Mouse (Mus musculus) thymus, adult 2 months (tissue): ENCODE results near the gene Trp53i11. TPM values are rescaled to one million over a fixed set of nuclear protein-coding genes. Genes with fewer than 3 reads are reported as not detected.

Source experiments
- DNase-seq: peaks from one replicate; pipeline ENCODE4 v3.0.0; 2021
- H3K27ac ChIP-seq: fragments of 200-500 bp; 2 replicates; pipeline ENCODE4 v1.5.1; 2012; ENCODE audit warnings: low read length, control low read depth; ENCODE audit not compliant: control insufficient read depth, insufficient read depth
- H3K27me3 ChIP-seq: fragments of 200-500 bp; 2 replicates; pipeline ENCODE4 v1.6.1; 2012; ENCODE audit warnings: mild to moderate bottlenecking, low read length, moderate library complexity, mixed read lengths; ENCODE audit not compliant: control insufficient read depth, insufficient read depth
- H3K36me3 ChIP-seq: fragments of 200-500 bp; 2 replicates; pipeline ENCODE4 v1.6.1; 2012; ENCODE audit warnings: mild to moderate bottlenecking, low read length, moderate library complexity; ENCODE audit not compliant: control insufficient read depth, insufficient read depth
- H3K4me1 ChIP-seq: fragments of 200-500 bp; replicated peaks from 2 replicates; pipeline ENCODE4 v1.6.1; 2012; ENCODE audit warnings: low read length; ENCODE audit not compliant: control insufficient read depth, insufficient read depth
- H3K4me3 ChIP-seq: fragments of 200-500 bp; 2 replicates; pipeline ENCODE4 v1.5.1; 2012; ENCODE audit warnings: mild to moderate bottlenecking, low read length, control low read depth, moderate library complexity; ENCODE audit not compliant: control insufficient read depth, insufficient read depth
- CTCF ChIP-seq: fragments of 200-500 bp; IDR thresholded peaks from 2 replicates; pipeline ENCODE4 v1.5.1; 2012; ENCODE audit warnings: mild to moderate bottlenecking, control low read depth, low read length, moderate library complexity, borderline replicate concordance; ENCODE audit not compliant: control insufficient read depth, poor library complexity, insufficient read depth; ENCODE audit errors: extremely low read depth
- POLR2A ChIP-seq: fragments of 200-500 bp; IDR thresholded peaks from 2 replicates; pipeline ENCODE4 v1.6.1; 2012; ENCODE audit warnings: mild to moderate bottlenecking, low read length, control low read depth, moderate library complexity; ENCODE audit not compliant: control insufficient read depth, poor library complexity, insufficient read depth; ENCODE audit errors: extremely low read depth
- WGBS: fragments of 180-500 bp; shearing (Covaris S2); methylation state at CpG from one replicate; pipeline ENCODE4 v1.1.7; 2018; 5-methylcytosine and 5-hydroxymethylcytosine counted together
- polyA plus RNA-seq: library from polyadenylated mRNA; depleted of rRNA; stranded (reverse); fragments of >200 nt; gene quantifications from 2 replicates; pipeline ENCODE4 v1.2.3, GENCODE M21; 2012

The Trp53i11 gene
- polyA plus RNA-seq, 1 experiment: 444 TPM

- Histone ChIP-seq H3K36me3 (no peaks in the 10 kb centered on the region), H3K4me1 (peaks cover 47% of the 10 kb centered on the region), H3K27ac (peak overlapping the region; percentile 98), H3K4me3 (peak overlapping the region; percentile 62), H3K27me3 (no peaks in the 10 kb centered on the region)
- under 1% methylated on average over 53 of the region's 53 CpGs for WGBS
- TF ChIP-seq CTCF (no peak), POLR2A (no peak)
- DNase-seq: peak; percentile 58
Observed at GRCm38 (mm10) chr2:93188020-93188760, 842 bp downstream of the Trp53i11 start.

GRCm38 (mm10) chr2:93188761-93189458, 1.6 kb downstream of the Trp53i11 start:
- WGBS: 9% methylated on average over 19 of the region's 19 CpGs
- H3K4me1 ChIP-seq: peaks cover 53% of the 10 kb centered on the region
- no peaks in the 10 kb centered on the region for H3K36me3 ChIP-seq
- peak overlapping the region; percentile 98 for H3K27ac ChIP-seq
- TF ChIP-seq CTCF (peak; percentile 61; the same call in 1 of the 2 replicates), POLR2A (no peak)
- H3K4me3 ChIP-seq: peak overlapping the region; percentile 62
- H3K27me3 ChIP-seq: no peaks in the 10 kb centered on the region
- peak; percentile 65 for DNase-seq

- TF ChIP-seq CTCF (no peak), POLR2A (no peak)
- WGBS: 21% methylated on average over 9 of the region's 9 CpGs
Observed at GRCm38 (mm10) chr2:93190771-93191487, 3.6 kb downstream of the Trp53i11 start.

GRCm38 (mm10) chr2:93191488-93192181, 4.3 kb downstream of the Trp53i11 start:
- Histone ChIP-seq H3K27ac (peak overlapping the region; percentile 98), H3K27me3 (no peaks in the 10 kb centered on the region), H3K4me3 (peak overlapping the region; percentile 45), H3K36me3 (no peaks in the 10 kb centered on the region), H3K4me1 (peaks cover 74% of the 10 kb centered on the region)
- TF ChIP-seq POLR2A (no peak), CTCF (no peak)
- 49% methylated on average over 14 of the region's 14 CpGs for WGBS
- peak; percentile 44 for DNase-seq

More at GRCm38 (mm10) chr2:93190771-93191487, 3.6 kb downstream of the Trp53i11 start:
- H3K4me1 ChIP-seq: peaks cover 72% of the 10 kb centered on the region
- H3K27me3 ChIP-seq: no peaks in the 10 kb centered on the region
- peak overlapping the region; percentile 45 for H3K4me3 ChIP-seq
- DNase-seq: peak; percentile 43
- no peaks in the 10 kb centered on the region for H3K36me3 ChIP-seq
- peak overlapping the region; percentile 98 for H3K27ac ChIP-seq

GRCm38 (mm10) chr2:93192182-93192560, 4.8 kb downstream of the Trp53i11 start:
- no peaks in the 10 kb centered on the region for H3K36me3 ChIP-seq
- 4% methylated on average over 9 of the region's 9 CpGs for WGBS
- peaks cover 75% of the 10 kb centered on the region for H3K4me1 ChIP-seq
- peak overlapping the region; percentile 45 for H3K4me3 ChIP-seq
- no peaks in the 10 kb centered on the region for H3K27me3 ChIP-seq
- TF ChIP-seq CTCF (no peak), POLR2A (no peak)
- peak overlapping the region; percentile 98 for H3K27ac ChIP-seq
- peak; percentile 72 for DNase-seq

- Histone ChIP-seq H3K27ac (peak overlapping the region; percentile 98), H3K36me3 (peaks cover 4% of the 10 kb centered on the region), H3K4me3 (peak overlapping the region; percentile 45), H3K4me1 (peaks cover 75% of the 10 kb centered on the region), H3K27me3 (no peaks in the 10 kb centered on the region)
- peak; percentile 94 for DNase-seq
- peak; percentile 69; the same call in 1 of the 2 replicates for TF ChIP-seq POLR2A
- no peak for TF ChIP-seq CTCF
- WGBS: 3% methylated on average over 6 of the region's 6 CpGs
Observed at GRCm38 (mm10) chr2:93192671-93193080, 5.3 kb downstream of the Trp53i11 start.
